Mouse (Mus musculus) splenic B cell, adult 2 months (primary cell): ENCODE results near the gene C1ra.
A peak's percentile ranks its signal among the peaks of the same experiment; 100 is the strongest.
"Not testable (repeated sequence)": the region's sequence is repeated elsewhere in the genome, so short reads cannot be mapped to it uniquely, and the experiment has no call there.

Source experiments
- DNase-seq: peaks from one replicate; pipeline ENCODE4 v3.0.0-alpha.2; 2011; ENCODE audit warnings: low read depth, low spot score
- H3K27me3 ChIP-seq: 2 replicates; pipeline ENCODE4 v1.6.1; 2012; ENCODE audit warnings: mild to moderate bottlenecking, low read length, moderate library complexity, mixed read lengths; ENCODE audit not compliant: control insufficient read depth, poor library complexity, insufficient read depth, severe bottlenecking
- H3K36me3 ChIP-seq: 2 replicates; pipeline ENCODE4 v1.6.1; 2012; ENCODE audit warnings: mild to moderate bottlenecking, low read length, moderate library complexity, mixed read lengths; ENCODE audit not compliant: control insufficient read depth, poor library complexity, insufficient read depth, severe bottlenecking

C1ra gene

GRCm38 (mm10) chr6:124549023-124549550 lies 36.9 kb downstream of the C1ra start:
- Histone ChIP-seq H3K27me3 (no peaks in the 10 kb centered on the region), H3K36me3 (no peaks in the 10 kb centered on the region)
- DNase-seq, result no peak

- no peak for DNase-seq
- no peaks in the 10 kb centered on the region for H3K36me3 ChIP-seq
- no peaks in the 10 kb centered on the region for H3K27me3 ChIP-seq
Measured at GRCm38 (mm10) chr6:124552766-124553165, 40.6 kb downstream of the C1ra start.

- DNase-seq, H3K27me3 ChIP-seq, H3K36me3 ChIP-seq: not testable (repeated sequence)
Measured at GRCm38 (mm10) chr6:124555956-124556355, 43.8 kb downstream of the C1ra start.

GRCm38 (mm10) chr6:124561156-124561555 lies 49.0 kb downstream of the C1ra start:
- H3K36me3 ChIP-seq, result not testable (repeated sequence)

GRCm38 (mm10) chr6:124561611-124562010 lies 49.4 kb downstream of the C1ra start:
- not testable (repeated sequence) for DNase-seq, H3K27me3 ChIP-seq, H3K36me3 ChIP-seq

More at GRCm38 (mm10) chr6:124561156-124561555, 49.0 kb downstream of the C1ra start:
- not testable (repeated sequence) for H3K27me3 ChIP-seq, DNase-seq

GRCm38 (mm10) chr6:124570026-124570425 lies 57.8 kb downstream of the C1ra start, which contains the start of gene C1rb:
Gene C1rb (plus strand): TSS chr6:124570294.
- no peaks in the 10 kb centered on the region for H3K27me3 ChIP-seq
- no peaks in the 10 kb centered on the region for H3K36me3 ChIP-seq
- DNase-seq, result peak; percentile 69
